Mouse (Mus musculus) liver, embryonic 14 days (tissue): ENCODE measurements around the gene Eif2ak3. TPM values are rescaled to one million over a fixed set of nuclear protein-coding genes. Genes with fewer than 3 reads are reported as not detected.

Experiments used
- polyA plus RNA-seq: library from polyadenylated mRNA; depleted of rRNA; stranded (reverse); fragments of >200 nt; gene quantifications from 2 replicates; pipeline ENCODE4 v1.2.3, GENCODE M21; 2012; rRNA removed

The Eif2ak3 gene
- polyA plus RNA-seq = 3.4 and 3.7 TPM in 2 replicates

GRCm38 (mm10) chr6:70844002-70844804, at the start of gene Eif2ak3:
Eif2ak3 (plus strand) TSS chr6:70844515.

GRCm38 (mm10) chr6:70918827-70919226, 74.5 kb downstream of the Eif2ak3 start, which contains the start of gene Tex37:
Tex37 (minus strand) TSS chr6:70918927.

Other genes starting within 250 kb of the Eif2ak3 start
- 38.5 and 41.1 TPM in 2 replicates for gene Rpia, start 52.3 kb upstream of the Eif2ak3 start, polyA plus RNA-seq
- gene Tex37, start 74.4 kb downstream of the Eif2ak3 start, polyA plus RNA-seq = not detected in 2 replicates
- not detected in 2 replicates for gene Foxi3, start 112.0 kb downstream of the Eif2ak3 start, polyA plus RNA-seq